Mouse (Mus musculus) megakaryocyte-erythroid progenitor cell, adult 5-6 weeks (primary cell): ENCODE measurements around the gene Snx21. TPM values are rescaled to one million over a fixed set of nuclear protein-coding genes. Genes with fewer than 3 reads are reported as not detected.
"Not testable (repeated sequence)": the region's sequence is repeated elsewhere in the genome, so short reads cannot be mapped to it uniquely, and the experiment has no call there.

Experiments used
- ATAC-seq: replicated peaks from 2 replicates; pipeline ENCODE4 v1.8.0; 2016; ENCODE audit warnings: mild to moderate bottlenecking, inconsistent platforms; ENCODE audit not compliant: severe bottlenecking, poor library complexity, low FRiP score, low TSS enrichment
- total RNA-seq, 2 experiments: library from RNA; stranded (forward) in 1 of 2; stranded (reverse) in 1 of 2; fragments of 200-1000, 215-1000 nt in 1 of 2; fragments of >200 nt in 1 of 2; fragmentation: Nextera tagmentation in 1 of 2; gene quantifications; 2 replicates each; pipeline ENCODE4 v1.2.3; 2014 to 2017

Gene Snx21
- total RNA-seq, 2 experiments from 2014 or later, result 0.11 to 0.33 TPM

DNA sequence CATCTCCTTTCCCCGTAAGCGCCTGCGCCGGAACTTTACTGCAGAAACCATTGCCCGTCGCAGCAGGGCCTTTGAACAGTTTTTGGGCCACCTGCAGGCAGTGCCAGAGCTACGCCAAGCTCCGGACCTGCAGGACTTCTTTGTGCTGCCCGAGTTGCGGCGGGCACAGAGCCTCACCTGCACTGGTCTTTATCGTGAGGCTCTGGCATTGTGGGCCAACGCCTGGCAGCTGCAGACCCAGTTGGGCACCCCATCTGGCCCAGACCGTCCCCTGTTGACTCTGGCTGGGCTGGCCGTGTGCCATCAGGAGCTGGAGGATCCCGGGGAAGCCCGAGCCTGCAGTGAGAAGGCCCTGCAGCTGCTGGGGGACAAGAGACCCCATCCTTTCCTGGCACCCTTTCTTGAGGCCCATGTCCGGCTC, 6.2 kb downstream of the Snx21 start:
- no peak for ATAC-seq

DNA sequence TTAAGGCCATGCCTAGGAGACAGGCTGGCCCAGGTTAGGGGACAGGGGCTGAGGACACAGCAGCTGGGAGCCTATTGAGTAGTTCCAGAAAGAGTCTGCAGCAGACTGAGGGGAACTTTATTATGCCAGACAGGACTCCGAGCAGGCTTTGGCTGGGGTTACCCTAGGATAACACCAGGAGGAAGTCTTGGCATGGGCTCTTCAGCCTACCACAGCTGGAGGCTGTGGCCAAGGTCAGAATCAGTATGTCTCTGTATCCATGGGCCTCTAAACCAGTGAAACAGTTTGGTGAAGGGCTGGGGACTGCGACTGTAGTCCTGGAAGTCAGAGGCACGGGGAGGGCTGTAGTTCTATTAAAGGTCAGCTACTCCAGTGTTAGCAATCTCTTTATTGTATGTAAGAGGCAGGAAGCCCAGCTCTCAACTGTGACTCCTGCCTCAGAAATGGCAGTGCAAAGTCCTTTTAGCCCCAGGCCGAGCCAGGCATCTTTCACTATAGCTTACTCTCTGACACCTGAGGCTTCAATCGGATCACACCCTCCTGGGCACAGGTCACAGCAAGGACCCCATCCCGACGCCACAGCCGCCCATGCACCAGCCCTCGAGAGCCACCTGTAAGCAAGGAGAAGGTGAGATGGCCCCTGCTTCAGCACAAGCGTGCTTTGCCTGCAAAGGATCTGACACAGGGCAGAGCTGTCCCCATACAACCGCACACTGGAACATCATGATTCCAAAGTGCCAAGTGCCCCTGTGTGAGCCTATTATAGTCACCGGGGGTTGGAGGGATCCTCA, 7.0 kb downstream of the Snx21 start:
- no peak for ATAC-seq

DNA sequence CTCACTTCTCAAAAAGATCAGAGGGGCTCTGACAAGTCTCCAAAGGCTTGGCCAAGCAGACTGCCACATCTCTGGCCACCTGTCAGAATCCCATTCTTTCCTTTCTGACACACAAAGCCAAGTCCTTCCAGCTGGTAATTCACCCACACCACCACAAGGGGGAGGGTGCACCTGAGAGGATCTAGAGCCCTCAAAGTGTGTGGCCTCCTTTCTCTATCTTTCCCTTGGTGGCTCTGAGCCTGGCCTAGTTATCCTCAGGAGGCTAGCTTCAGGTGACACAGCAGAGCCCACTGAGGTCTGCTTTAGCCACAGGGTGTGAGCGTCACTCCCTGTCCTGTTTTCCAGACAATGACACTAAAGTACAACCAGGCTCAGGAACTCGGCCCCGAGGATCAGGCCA, 7.6 kb downstream of the Snx21 start:
- ATAC-seq, result peak; percentile 58

DNA sequence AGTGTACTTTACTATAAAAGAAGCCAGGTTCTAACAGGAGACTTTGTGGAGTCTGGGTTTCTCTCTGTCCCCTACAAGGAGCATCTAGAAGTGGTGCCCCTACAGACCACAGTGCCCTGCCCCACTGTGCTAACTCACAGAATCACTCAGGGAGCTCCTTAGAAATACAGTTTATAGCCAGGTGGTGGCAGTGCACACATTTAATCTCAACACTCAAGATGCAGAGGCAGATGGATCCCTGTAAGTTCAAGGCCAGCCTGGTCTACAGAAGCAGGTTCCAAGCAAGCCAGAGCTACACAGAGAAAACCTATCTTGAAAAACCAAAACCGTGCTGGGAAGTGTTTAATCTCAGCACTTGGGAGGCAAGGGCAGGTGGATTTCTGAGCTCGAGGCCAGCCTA, 8.1 kb downstream of the Snx21 start:
- peak; percentile 49 for ATAC-seq

DNA sequence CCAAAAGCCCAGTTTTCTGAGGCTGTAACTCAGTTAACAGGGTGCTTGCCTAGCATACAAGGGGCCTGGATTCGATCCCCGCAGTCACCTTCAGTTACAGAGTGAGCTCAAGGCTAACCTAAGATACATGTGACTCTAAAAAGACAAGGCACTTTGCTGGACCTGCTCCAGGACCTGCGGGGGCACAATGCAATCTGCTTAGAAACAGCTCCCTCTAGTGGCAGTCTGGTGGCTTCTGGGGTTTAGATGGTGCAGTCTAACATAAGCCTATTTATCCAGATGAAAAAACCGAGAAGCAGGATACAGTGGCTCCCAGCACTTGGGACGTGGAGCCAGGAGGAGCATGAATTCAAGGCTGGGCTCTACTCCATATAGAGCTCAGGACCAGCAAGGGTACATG, 8.7 kb downstream of the Snx21 start:
- ATAC-seq, result peak; percentile 68

DNA sequence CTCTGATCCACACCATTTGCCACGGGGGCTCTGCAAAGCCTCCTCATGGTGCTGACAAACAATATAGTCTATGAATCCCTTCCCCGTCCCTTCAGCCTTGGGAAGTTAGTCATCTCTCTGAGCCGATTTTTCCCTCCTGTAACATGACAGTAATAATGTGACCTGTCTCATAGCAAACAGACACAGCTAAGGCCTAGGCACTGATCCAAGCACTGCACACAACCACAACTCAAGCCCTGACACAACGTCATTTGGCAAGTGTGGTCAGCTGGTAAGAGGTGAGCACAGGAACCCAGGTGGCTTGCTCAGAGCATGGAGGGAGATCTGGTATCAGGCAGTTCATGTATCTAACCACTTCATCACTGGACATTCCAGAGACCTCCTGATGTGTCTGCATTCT, 10.2 kb downstream of the Snx21 start:
- ATAC-seq, result no peak

DNA sequence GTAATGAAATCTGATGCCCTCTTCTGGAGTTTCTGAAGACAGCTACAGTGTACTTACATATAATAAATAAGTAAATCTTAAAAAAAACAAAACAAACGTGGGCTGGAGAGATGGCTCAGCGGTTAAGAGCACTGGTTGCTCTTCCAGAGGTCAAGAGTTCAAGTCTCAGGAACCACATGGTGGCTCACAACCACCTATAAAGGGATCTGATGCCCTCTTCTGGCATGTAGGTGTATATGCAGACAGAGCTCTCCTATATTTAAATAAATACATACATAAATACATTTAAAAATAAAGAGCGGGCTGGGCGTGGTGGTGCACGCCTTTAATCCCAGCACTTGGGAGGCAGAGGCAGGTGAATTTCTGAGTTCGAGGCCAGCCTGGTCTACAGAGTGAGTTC, 12.9 kb downstream of the Snx21 start:
- ATAC-seq, result not testable (repeated sequence)

DNA sequence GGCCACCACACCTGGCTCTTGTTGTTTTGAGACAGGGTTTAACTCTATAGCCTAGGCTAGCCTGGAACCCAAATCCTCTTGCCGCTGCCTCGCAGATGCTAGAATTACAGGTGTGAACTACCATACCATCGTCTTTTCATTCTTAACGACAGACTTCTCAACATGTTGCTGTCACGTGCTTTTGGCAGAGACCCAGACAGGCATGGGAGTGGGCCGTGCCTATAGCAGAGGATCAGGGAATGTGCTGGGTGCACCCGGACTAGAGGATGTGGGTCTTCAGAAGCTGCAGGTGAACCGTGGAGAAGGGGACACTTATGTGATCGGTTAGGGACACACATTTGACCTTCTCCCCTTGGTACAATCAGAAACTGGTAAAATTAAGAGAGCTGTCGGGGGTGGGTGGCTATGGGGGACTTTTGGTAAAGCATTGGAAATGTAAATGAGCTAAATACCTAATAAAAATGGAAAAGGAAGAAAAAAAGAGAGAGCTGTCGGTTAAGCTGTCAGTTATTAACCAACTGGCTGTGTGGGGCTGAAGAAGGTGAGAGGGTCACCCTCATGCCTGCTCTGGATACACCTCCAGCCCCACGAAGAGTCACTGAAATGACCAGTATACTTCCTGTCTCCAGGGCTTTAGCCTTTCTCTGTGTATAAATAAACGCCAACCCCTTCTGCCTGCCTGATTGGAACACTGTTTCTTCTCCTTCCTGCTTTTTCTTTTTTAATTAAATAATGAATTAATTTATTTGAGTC, 14.8 kb downstream of the Snx21 start:
- no peak for ATAC-seq

DNA sequence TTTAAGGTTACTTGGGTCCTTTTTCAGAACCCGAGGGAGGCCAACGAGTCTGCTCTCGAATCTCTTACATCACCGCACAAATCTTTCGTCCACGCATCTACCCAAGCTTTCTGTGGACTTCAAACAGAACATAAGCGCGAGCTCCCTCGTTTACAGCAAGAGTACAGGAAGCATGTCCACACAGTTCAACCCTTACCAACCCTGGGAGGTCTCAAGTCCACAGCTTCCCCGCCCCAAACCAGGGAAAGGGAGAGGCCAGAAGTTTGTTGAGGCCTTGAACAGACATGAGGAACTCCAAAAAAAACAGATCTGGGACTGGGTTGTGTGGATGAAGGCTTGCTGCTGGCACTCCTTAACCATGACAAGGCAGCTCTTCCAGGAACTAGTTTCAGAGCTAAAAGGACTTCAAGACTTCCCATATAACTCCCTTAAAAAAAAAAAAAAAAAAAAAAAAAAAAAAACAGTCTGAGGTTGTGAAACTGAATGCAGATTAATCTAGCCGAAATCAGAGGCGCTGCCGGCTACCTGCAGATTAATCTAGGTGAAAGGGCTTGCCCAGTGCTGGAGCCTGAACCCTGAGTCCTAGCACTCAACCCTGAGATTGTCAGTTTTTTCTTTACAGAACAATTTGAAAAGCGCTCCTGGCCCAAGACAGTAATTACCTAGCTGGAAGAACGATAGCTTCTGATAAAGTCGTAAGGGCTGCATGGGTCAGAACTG, 17.7 kb downstream of the Snx21 start:
- no peak for ATAC-seq

DNA sequence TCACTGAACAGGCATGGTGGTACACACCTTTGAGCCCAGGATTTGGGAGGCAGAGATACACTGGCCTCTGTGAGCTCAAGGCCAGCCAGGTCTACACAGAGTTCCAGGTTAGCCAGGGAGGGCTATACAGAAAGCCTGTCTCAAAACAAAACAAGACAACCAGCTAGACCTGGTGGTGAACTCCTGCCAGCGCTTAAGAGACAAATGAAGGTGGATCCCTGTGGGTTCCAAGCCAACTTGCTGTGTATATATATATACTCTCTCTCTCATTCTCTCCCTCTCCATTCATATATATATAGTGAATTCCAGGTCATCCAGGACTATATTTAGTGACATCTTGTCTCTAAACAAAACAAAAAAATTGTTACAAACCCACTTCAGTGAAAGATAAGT, 18.3 kb downstream of the Snx21 start:
- 0 out of 2 replicates have a peak, but pooled peaks have one; percentile 10 for ATAC-seq

DNA sequence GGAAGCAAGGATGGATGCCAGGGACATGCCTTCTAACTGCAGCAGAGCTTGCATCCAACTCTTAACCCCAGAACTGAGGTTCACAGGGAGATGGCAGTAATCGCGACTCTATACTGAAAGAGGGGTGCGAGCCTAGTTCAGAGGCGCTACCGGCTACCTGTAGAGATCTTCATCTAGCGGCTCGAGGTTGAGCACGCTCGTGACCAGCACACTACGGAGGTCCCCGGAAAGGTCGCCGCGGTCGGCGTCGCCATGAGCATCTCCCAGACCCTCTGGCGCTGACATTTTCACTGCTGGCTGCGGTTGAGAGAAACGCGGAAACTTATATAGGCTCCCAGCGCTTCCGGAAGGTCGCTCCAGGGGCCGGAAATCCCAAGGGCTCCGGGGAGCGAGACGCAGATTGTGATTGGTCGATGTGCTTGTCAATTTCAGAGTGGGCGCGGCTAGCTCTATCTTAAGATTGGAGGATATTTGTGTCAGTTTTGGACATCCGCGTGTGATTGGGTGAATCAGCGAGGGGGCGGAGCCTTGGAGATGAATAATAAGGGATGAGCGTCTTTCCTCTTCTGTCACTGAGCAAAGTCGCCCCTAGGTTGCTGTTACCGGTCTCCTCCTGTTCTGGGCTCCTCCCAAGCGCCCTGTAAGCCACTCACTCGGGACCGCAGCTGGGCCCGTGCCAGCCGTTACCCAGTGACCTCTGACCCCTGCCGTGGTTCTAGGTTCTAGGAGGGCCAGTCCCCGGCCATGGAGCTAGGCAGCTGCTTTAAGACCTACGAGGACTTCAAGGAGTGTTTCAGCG, 19.1 kb downstream of the Snx21 start, which contains the start of the genes Acot8 and Zswim3:
TSS of gene Acot8 (minus strand) at position 350 of the 799 bp plus-strand sequence.
TSS of gene Zswim3 (plus strand) at position 566 of the 799 bp plus-strand sequence.
- peak; percentile 95 for ATAC-seq

DNA sequence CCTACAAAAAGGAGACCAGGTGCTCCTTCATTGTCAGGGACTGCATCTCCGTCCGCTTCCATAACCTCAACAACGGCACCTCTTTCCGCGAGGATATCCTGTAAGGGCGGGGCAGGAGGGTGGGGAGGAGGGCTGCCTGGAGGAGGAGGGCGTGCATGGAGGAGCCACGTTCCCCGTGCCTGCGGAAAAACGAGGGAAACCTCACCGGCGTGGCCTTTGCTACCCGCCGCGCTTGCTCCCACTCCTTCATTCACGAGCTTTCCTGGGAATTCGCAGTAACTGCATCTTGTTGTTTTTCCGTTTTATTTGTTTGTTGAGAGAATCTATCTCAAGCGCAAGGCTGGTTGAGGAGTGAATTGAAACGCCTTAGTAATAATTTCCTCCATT, 19.7 kb downstream of the Snx21 start:
- peak; percentile 59 for ATAC-seq

DNA sequence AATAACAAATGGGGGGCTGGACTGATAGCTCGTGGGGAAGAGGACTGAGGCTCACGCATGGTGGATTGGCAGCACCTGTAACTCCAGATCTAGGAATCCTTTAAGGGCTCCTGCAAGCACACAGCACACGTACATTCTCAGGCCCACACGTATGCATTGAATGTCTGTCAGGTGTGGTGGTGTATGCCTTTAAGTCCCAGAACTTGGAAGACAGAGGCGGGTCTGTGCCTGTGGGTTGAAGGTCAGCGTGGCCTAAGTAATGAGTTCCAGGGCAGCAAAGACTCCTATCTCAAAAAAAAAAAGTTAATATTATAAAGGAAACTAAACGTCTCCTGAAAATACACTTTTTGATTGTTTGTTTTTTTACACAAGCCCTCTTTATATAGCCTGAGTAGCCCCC, 21.0 kb downstream of the Snx21 start:
- ATAC-seq, result no peak

DNA sequence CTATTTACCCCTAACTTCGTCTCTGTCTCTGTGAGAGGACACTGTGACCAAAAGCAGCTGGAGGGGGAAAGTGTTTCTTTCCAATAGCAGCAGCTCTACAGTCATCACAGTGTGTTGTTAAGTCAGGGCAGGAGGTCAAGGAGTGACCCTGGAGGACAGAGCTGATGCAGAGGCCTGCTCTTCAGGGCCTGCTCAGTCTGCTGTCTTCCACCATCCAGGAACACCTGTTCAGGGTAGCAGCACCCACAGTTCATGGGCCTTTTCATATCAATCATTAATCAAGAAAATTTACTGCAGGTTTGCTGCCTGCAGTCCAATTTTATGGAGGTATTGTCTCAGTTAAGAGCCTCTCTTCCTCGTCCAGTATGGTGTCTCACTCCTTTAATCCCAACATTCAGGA, 27.9 kb downstream of the Snx21 start:
- no peak for ATAC-seq

DNA sequence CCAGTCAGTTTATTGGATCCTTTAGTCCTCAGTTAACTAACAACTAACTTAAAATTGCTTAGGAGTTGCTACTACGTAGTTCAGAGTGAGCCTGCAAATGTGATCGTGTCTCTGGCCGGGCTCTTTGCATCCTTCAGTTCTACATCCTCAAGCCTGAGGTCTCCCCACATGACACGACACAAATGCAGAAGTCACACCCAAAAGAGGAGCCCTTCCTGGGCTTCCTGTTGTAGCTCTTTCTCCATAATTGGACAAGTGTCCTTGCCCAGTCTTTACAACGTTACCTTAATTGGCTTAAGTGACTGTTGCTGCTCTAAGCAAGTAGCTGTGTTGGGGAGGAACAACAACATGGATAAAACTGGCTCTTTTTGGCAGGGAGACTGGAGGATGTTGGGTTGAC, 29.7 kb downstream of the Snx21 start:
- ATAC-seq, result peak; percentile 18; the same call in 1 of the 2 replicates

DNA sequence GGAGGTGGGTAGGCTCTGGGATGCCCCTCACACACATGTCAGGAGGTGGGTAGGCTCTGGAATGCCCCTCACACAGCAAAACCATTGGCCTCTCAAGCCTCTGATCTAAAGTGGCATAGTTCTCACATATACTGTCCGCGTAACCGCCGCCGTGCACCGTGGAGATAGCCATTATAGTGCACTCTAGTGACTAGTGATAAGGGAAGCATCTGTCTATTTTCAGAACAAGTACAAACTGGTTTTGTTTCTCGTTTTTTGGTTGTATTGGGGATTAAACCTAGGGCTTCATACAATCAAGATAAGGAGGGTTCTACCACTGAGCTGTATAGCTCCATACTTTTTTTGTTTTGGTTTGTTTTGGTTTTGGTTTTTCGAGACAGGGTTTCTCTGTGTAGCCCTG, 30.2 kb downstream of the Snx21 start:
- peak; percentile 89 for ATAC-seq

DNA sequence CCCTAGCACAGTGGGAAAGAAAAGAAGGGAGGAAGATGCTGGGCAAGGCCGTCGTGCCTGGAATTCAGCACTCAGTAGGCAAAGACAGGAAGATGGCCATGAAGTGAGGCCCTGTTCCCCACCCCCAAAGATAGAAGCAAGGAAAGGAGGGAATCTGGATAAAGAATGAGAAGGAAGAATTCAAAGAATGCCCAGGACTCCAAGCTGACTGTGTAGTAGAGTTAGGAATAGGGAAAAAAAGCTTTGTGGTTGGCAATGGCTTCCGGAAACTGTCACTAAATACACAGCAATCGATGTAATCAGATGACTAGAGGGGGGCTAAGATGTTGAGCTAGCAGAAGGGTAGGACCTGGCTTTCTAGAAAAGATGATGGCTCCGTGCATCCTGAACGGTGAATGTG, 31.6 kb downstream of the Snx21 start:
- no peak for ATAC-seq

DNA sequence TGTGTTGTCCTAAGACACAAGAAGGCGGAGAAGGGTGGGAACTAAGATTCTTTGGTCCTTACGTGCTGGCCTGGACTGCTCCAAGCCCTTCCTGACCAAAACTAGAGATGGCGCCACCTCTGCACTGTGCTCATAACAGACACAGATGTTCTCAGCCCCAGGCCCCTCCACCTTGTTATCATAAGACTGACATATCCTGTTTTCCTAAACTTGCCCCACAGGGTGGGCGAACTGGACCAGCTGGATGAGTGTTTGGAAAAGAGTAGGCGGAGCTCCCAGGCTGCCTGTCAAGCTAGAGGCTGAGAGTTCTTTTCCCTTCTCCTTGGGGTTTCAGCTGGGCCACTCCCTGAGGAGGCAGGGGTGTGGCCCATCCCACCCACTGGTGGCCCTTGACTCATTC, 32.1 kb downstream of the Snx21 start:
- ATAC-seq, result no peak

DNA sequence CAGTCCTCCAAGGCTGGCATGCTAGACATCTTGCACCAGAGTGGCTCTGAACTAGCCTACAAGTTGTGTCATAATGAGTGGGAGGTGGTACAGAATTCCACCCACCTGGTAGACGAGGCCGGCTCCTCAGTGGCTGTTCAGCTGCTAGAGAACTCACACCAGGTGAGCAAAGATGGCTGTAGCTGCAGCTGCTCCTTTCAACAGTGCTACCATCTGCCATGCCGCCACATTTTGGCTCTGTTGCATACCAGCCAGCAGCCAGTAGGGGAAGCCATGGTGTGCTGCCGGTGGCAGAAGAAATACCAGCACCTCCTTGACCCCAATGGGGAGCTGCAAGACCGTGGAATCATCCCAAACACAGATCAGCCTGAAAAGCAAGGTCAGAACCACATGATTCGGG, 35.4 kb downstream of the Snx21 start:
- ATAC-seq, result no peak
